Mouse (Mus musculus): ENCODE data around the gene Adss. TPM values are rescaled to one million over a fixed set of nuclear protein-coding genes. Genes with fewer than 3 reads are reported as not detected.

The Adss gene
- polyA plus RNA-seq, 1 experiment from 2014 or later = 28.4 TPM

GRCm38 (mm10) chr1:177718340-177719028 is 77.8 kb downstream of the Adss start:
- DNase-seq (ENCODE audit: low spot score) (no peak), ATAC-seq (no peak)
- WGBS = 56% methylated on average over 11 of the region's 11 CpGs
- Histone ChIP-seq H3K4me1 (ENCODE audit: insufficient read depth, low read depth, low read length) (no peaks in the 10 kb centered on the region), H3K27me3 (replicated peaks; ENCODE audit: insufficient read depth, low read length) (no peaks in the 10 kb centered on the region), H3K27ac (ENCODE audit: low read length) (no peak overlapping the region), H3K9me3 (ENCODE audit: low read length) (no peaks in the 10 kb centered on the region), H3K4me2 (replicated peaks; ENCODE audit: low read depth, low read length) (no peak overlapping the region), H3K4me3 (ENCODE audit: low read depth, low read length) (no peak overlapping the region), H3K36me3 (ENCODE audit: insufficient read depth, low read length) (no peaks in the 10 kb centered on the region), H3K9ac (replicated peaks; ENCODE audit: low read depth) (no peak overlapping the region)
- TF ChIP-seq CTCF (IDR thresholded peaks at IDR 0.05) (no peak), EP300 (IDR thresholded peaks at IDR 0.05) (no peak)

GRCm38 (mm10) chr1:177717057-177717835 is 79.1 kb downstream of the Adss start:
- no peak overlapping the region for H3K9ac ChIP-seq (replicated peaks; ENCODE audit: low read depth)
- no peaks in the 10 kb centered on the region for H3K4me1 ChIP-seq (ENCODE audit: insufficient read depth, low read depth, low read length)
- H3K4me3 ChIP-seq (ENCODE audit: low read depth, low read length) = no peak overlapping the region
- H3K27ac ChIP-seq (ENCODE audit: low read length) = no peak overlapping the region
- no peaks in the 10 kb centered on the region for H3K27me3 ChIP-seq (replicated peaks; ENCODE audit: insufficient read depth, low read length)
- H3K4me2 ChIP-seq (replicated peaks; ENCODE audit: low read depth, low read length) = no peak overlapping the region
- H3K9me3 ChIP-seq (ENCODE audit: low read length) = no peaks in the 10 kb centered on the region
- no peak for DNase-seq (ENCODE audit: low spot score)
- ATAC-seq = no peak
- H3K36me3 ChIP-seq (ENCODE audit: insufficient read depth, low read length) = no peaks in the 10 kb centered on the region
- TF ChIP-seq CTCF (IDR thresholded peaks at IDR 0.05) (no peak), EP300 (IDR thresholded peaks at IDR 0.05) (no peak)
- 64% methylated on average over 7 of the region's 7 CpGs for WGBS

GRCm38 (mm10) chr1:177716448-177716847 is 79.9 kb downstream of the Adss start:
- TF ChIP-seq CTCF (IDR thresholded peaks at IDR 0.05) (no peak), EP300 (IDR thresholded peaks at IDR 0.05) (no peak)
- Histone ChIP-seq H3K4me3 (ENCODE audit: low read depth, low read length) (no peak overlapping the region), H3K27ac (ENCODE audit: low read length) (no peak overlapping the region), H3K4me1 (ENCODE audit: insufficient read depth, low read depth, low read length) (no peaks in the 10 kb centered on the region), H3K9ac (replicated peaks; ENCODE audit: low read depth) (no peak overlapping the region), H3K27me3 (replicated peaks; ENCODE audit: insufficient read depth, low read length) (no peaks in the 10 kb centered on the region), H3K4me2 (replicated peaks; ENCODE audit: low read depth, low read length) (no peak overlapping the region), H3K36me3 (ENCODE audit: insufficient read depth, low read length) (no peaks in the 10 kb centered on the region), H3K9me3 (ENCODE audit: low read length) (no peaks in the 10 kb centered on the region)
- DNase-seq (ENCODE audit: low spot score) = no peak
- ATAC-seq = no peak
- WGBS = 63% methylated on average over 3 of the region's 3 CpGs

DNA sequence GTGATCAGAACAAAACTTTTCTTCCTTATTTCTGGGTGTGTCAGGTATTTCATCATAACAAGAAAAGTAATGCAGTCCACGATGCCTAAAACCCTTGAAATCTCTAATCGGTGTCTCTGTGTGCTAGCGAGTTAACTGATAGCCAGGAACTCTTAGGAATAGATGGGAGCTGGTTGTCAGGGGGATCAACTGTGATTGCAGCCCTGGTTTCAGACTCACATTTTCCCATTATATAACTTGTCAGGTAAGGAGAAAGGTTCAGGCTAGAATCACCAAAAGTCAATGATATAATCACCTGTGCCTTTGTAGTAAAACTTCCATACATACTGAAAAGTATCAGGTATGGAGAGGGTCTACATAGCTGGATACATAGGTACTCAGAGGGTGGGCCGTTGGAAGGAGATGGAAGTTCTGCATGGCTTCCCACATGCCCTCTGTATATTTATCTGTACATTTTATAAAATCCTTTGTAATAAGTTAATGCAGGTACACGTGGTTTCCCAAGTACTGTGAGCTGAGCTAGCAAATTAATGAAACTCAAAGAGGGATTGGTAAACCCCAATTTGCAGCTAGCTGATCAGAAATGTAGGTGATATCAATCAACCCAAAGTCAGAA is 81.8 kb downstream of the Adss start:
- H3K9me3 ChIP-seq (ENCODE audit: low read length) = peaks cover 4% of the 10 kb centered on the region; the same call in 1 of the 2 replicates
- no peak for ATAC-seq
- DNase-seq (ENCODE audit: low spot score) = no peak
- H3K9ac ChIP-seq (replicated peaks; ENCODE audit: low read depth) = no peak overlapping the region
- H3K4me1 ChIP-seq (ENCODE audit: insufficient read depth, low read depth, low read length) = no peaks in the 10 kb centered on the region
- no peaks in the 10 kb centered on the region for H3K36me3 ChIP-seq (ENCODE audit: insufficient read depth, low read length)
- TF ChIP-seq CTCF (IDR thresholded peaks at IDR 0.05) = no peak
- no peak for TF ChIP-seq EP300 (IDR thresholded peaks at IDR 0.05)
- H3K4me3 ChIP-seq (ENCODE audit: low read depth, low read length) = no peak overlapping the region
- no peaks in the 10 kb centered on the region for H3K27me3 ChIP-seq (replicated peaks; ENCODE audit: insufficient read depth, low read length)
- no peak overlapping the region for H3K4me2 ChIP-seq (replicated peaks; ENCODE audit: low read depth, low read length)
- WGBS = 72% methylated on average over 5 of the region's 5 CpGs
- no peak overlapping the region for H3K27ac ChIP-seq (ENCODE audit: low read length)

DNA sequence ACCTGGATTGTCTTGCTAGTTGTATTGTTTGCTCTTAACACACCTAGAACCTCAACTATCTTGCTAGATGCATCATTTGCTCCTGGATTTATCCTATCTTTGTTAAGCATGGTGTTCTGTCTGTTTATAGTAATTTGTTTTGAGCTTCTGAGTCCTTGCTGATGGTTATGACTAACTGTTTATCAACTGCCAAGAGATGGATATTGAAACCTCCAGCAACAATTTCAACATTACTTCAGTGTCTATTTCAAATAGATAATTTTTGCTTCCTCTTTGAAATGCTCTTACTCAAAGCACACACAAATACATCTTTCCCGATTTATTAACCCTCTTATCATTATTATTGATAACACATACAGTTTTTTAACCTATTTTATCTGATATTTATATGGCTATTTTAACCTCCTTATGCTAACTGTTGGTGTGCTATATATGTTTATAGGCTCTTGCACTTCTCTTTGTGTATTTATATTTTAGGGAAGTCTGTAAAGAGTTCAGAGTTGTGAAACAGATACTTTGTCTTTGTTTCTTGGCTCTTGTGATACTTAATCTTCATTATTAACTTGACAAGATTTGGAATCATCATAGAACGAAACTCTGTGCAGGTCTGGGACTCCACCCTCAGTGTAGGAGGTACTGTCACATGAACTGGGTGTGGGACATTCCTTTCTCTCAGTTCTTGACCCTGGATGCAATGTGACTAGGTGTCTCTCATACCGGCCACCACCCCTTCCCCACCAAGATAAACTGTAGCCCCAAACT is 82.5 kb downstream of the Adss start:
- DNase-seq (ENCODE audit: low spot score) (no peak), ATAC-seq (no peak)
- H3K27me3 ChIP-seq (replicated peaks; ENCODE audit: insufficient read depth, low read length) = no peaks in the 10 kb centered on the region
- H3K27ac ChIP-seq (ENCODE audit: low read length) = no peak overlapping the region
- H3K9me3 ChIP-seq (ENCODE audit: low read length) = peaks cover 4% of the 10 kb centered on the region; the same call in 1 of the 2 replicates
- no peak overlapping the region for H3K4me2 ChIP-seq (replicated peaks; ENCODE audit: low read depth, low read length)
- no peak overlapping the region for H3K9ac ChIP-seq (replicated peaks; ENCODE audit: low read depth)
- no peaks in the 10 kb centered on the region for H3K36me3 ChIP-seq (ENCODE audit: insufficient read depth, low read length)
- no peaks in the 10 kb centered on the region for H3K4me1 ChIP-seq (ENCODE audit: insufficient read depth, low read depth, low read length)
- no peak overlapping the region for H3K4me3 ChIP-seq (ENCODE audit: low read depth, low read length)
- WGBS = 56% methylated on average over 3 of the region's 3 CpGs
- TF ChIP-seq EP300 (IDR thresholded peaks at IDR 0.05) = no peak
- TF ChIP-seq CTCF (IDR thresholded peaks at IDR 0.05) = no peak

Other genes with a start within 250 kb of the Adss start
- 0.94 and 1.8 TPM in 2 replicates for gene 1700016C15Rik, start 66.7 kb downstream of the Adss start, polyA plus RNA-seq (2015; fragmentation: Nextera tagmentation; extraction: Ambion mirVana)
- 1.9 TPM in 2 replicates for gene Catspere2, start 186.9 kb upstream of the Adss start, polyA plus RNA-seq (2015; fragmentation: Nextera tagmentation; extraction: Ambion mirVana)

Measured in lung, postnatal 0 days (tissue).